Mouse (Mus musculus) heart, embryonic 11.5 days (tissue): ENCODE results near the gene Catsper3. TPM values are rescaled to one million over a fixed set of nuclear protein-coding genes. Genes with fewer than 3 reads are reported as not detected.

ENCODE experiments used
- ATAC-seq: fragments of 200-750 bp; cut with Nextera tagmentation; replicated peaks from 2 replicates; pipeline ENCODE4 v1.8.0; 2017; ENCODE audit warnings: moderate library complexity; ENCODE audit not compliant: insufficient number of reproducible peaks, low FRiP score, low TSS enrichment
- H3K27ac ChIP-seq: fragments of 300-500 bp; sonication (generic); 2 replicates; pipeline ENCODE4 v1.5.1; 2014; ENCODE audit warnings: mild to moderate bottlenecking, low read depth, low read length
- H3K27me3 ChIP-seq: fragments of 300-500 bp; sonication (generic); 2 replicates; pipeline ENCODE4 v1.6.1; 2014; ENCODE audit warnings: mild to moderate bottlenecking, low read length, mixed read lengths; ENCODE audit not compliant: control insufficient read depth, insufficient read depth
- H3K36me3 ChIP-seq: fragments of 300-500 bp; sonication (generic); 2 replicates; pipeline ENCODE4 v1.6.1; 2014; ENCODE audit warnings: mild to moderate bottlenecking, low read length, moderate library complexity, mixed read lengths; ENCODE audit not compliant: control insufficient read depth, insufficient read depth
- H3K4me1 ChIP-seq: fragments of 300-500 bp; sonication (generic); 2 replicates; pipeline ENCODE4 v1.6.1; 2014; ENCODE audit warnings: low read length; ENCODE audit not compliant: control insufficient read depth, insufficient read depth
- H3K4me2 ChIP-seq: fragments of 300-500 bp; sonication (generic); 2 replicates; pipeline ENCODE4 v1.6.1; 2014; ENCODE audit warnings: mild to moderate bottlenecking, moderate library complexity
- H3K4me3 ChIP-seq: fragments of 300-500 bp; sonication (generic); 2 replicates; pipeline ENCODE4 v1.5.1; 2014; ENCODE audit warnings: low read depth, low read length
- H3K9ac ChIP-seq: fragments of 300-500 bp; sonication (generic); 2 replicates; pipeline ENCODE4 v1.6.1; 2014; ENCODE audit warnings: mild to moderate bottlenecking, low read depth, low read length, moderate library complexity
- H3K9me3 ChIP-seq: fragments of 300-500 bp; sonication (generic); replicated peaks from 2 replicates; pipeline ENCODE4 v1.6.1; 2016; ENCODE audit warnings: low read length; ENCODE audit not compliant: control insufficient read depth
- WGBS: fragments of 180-500 bp; shearing (Covaris S2); extraction: QIAGEN DNeasy Blood & Tissue Kit; methylation state at CpG from one replicate; pipeline ENCODE4 v1.1.7; 2014; ENCODE audit not compliant: insufficient replicate concordance; 5-methylcytosine and 5-hydroxymethylcytosine counted together
- polyA plus RNA-seq: library from polyadenylated mRNA; unstranded; fragments of >200 nt; fragmentation: Nextera tagmentation; extraction: Ambion mirVana; gene quantifications from 2 replicates; pipeline ENCODE4 v1.2.1, GENCODE M21; 2014

Gene Catsper3
- polyA plus RNA-seq, 1 experiment from 2014 or later, result 0.11 TPM

DNA sequence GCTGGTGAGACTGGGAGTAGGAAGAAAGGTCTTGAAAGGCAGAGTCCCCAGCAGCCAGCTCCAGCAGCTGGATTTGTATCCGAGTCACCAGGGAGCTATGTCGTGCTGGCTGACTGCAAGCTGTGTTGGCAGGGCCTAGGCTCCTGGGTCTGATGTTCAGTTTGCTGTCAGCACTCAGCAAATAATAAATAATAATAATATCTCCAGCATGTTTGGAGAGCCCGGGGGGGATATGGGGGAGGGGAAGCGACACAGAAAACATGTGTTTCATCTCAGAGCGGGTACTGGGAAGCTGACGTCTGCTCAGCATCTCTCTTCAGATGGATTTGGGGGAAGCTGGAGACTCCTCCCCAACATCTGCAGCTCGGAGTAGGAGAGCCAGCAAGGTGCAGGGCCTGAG lies 71.4 kb downstream of the Catsper3 start:
- Histone ChIP-seq H3K4me3 (no peak overlapping the region), H3K27ac (no peak overlapping the region), H3K9me3 (no peaks in the 10 kb centered on the region), H3K27me3 (peaks cover 13% of the 10 kb centered on the region), H3K9ac (no peak overlapping the region), H3K36me3 (no peaks in the 10 kb centered on the region), H3K4me2 (no peak overlapping the region), H3K4me1 (no peaks in the 10 kb centered on the region)
- ATAC-seq, result no peak
- WGBS, result 59% methylated on average over 7 of the region's 7 CpGs

DNA sequence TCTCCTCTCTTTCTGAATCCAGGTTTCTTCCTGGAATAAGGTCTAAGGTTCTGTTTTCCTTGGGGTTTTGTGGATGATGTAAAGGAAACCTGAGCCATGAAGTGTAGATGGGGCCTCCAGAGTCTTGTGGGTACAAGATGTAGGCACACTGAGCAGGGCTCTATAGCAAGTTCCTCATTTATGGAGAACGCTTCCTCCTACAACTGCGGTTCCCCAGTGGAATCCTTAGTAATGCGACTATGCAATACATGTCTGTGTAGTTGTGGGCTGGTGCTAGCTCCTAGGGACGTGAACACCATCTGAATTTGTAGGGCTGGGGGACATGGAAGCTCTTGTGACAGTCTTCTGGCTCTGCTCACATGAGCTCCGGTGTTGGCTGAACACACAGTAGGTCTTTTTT lies 74.1 kb downstream of the Catsper3 start:
- no peaks in the 10 kb centered on the region for H3K4me1 ChIP-seq
- H3K9me3 ChIP-seq, result no peaks in the 10 kb centered on the region
- ATAC-seq, result no peak
- H3K4me3 ChIP-seq, result no peak overlapping the region
- H3K27ac ChIP-seq, result no peak overlapping the region
- no peak overlapping the region for H3K9ac ChIP-seq
- no peaks in the 10 kb centered on the region for H3K36me3 ChIP-seq
- 84% methylated on average over 5 of the region's 5 CpGs for WGBS
- H3K27me3 ChIP-seq, result peaks cover 13% of the 10 kb centered on the region
- H3K4me2 ChIP-seq, result no peak overlapping the region

Other genes with a start within 250 kb of the Catsper3 start
- 36.5 and 39.9 TPM in 2 replicates for gene Ddx41, start 247.9 kb upstream of the Catsper3 start, polyA plus RNA-seq
- 19.1 and 21.9 TPM in 2 replicates for gene Fam193b, start 213.4 kb upstream of the Catsper3 start, polyA plus RNA-seq
- 58.5 and 63.3 TPM in 2 replicates for gene Tmed9, start 210.8 kb upstream of the Catsper3 start, polyA plus RNA-seq
- 15.8 and 18.8 TPM in 2 replicates for gene B4galt7, start 184.7 kb upstream of the Catsper3 start, polyA plus RNA-seq
- 36.4 and 38.4 TPM in 2 replicates for gene Caml, start 161.6 kb upstream of the Catsper3 start, polyA plus RNA-seq
- 32.4 and 34.2 TPM in 2 replicates for gene Ddx46, start 149.5 kb upstream of the Catsper3 start, polyA plus RNA-seq
- 63.0 and 77.0 TPM in 2 replicates for gene B230219D22Rik, start 91.4 kb upstream of the Catsper3 start, polyA plus RNA-seq
- 61.1 and 69.5 TPM in 2 replicates for gene Txndc15, start 69.9 kb upstream of the Catsper3 start, polyA plus RNA-seq
- gene Pcbd2, start 57.2 kb upstream of the Catsper3 start, polyA plus RNA-seq, result 59.1 and 64.6 TPM in 2 replicates
- 0.51 and 1.2 TPM in 2 replicates for gene Pitx1, start 51.6 kb downstream of the Catsper3 start, polyA plus RNA-seq